Comparison of ENCODE assay signal across 8 mouse cellular contexts in genomic region chr1:170866992-170867690, GRCm38 (mm10). TPM values are rescaled to one million over a fixed set of nuclear protein-coding genes. Genes with fewer than 3 reads are reported as not detected.
DNase-seq lines count a peak whose midpoint lies in the region; ATAC-seq and TF ChIP-seq lines count a peak whose summit lies in the region.

No protein-coding gene starts in this region.

- H3K9me3 ChIP-seq in intestine, embryonic 14.5 days (ENCODE audit: control insufficient read depth, low read length) = no peaks in the 10 kb centered on the region
- H3K9me3 ChIP-seq in stomach, postnatal 0 days (ENCODE audit: control insufficient read depth, low read length) = no peaks in the 10 kb centered on the region

- peak overlapping the region; percentile 82 for H3K9ac ChIP-seq in intestine, embryonic 14.5 days (ENCODE audit: low read length)
- H3K9ac ChIP-seq in stomach, postnatal 0 days (ENCODE audit: low read length) = peak overlapping the region; percentile 83

- peak overlapping the region; percentile 54; the same call in 1 of the 2 replicates for H3K27ac ChIP-seq in intestine, embryonic 14.5 days (ENCODE audit: low read depth)
- H3K27ac ChIP-seq in stomach, postnatal 0 days (replicated peaks) = peak overlapping the region; percentile 82

- H3K4me1 ChIP-seq in intestine, embryonic 14.5 days (replicated peaks; ENCODE audit: control insufficient read depth, insufficient read depth, low read length) = peaks cover 16% of the 10 kb centered on the region
- 0 out of 2 replicates have a peak, but pooled peaks cover 3% of the 10 kb centered on the region for H3K4me1 ChIP-seq in stomach, postnatal 0 days (replicated peaks; ENCODE audit: control insufficient read depth, insufficient read depth)

- no peak for TF ChIP-seq CTCF in stomach, postnatal 0 days (IDR thresholded peaks at IDR 0.05; ENCODE audit: low read depth)

- WGBS in intestine, embryonic 14.5 days = 2% methylated on average over 30 of the region's 30 CpGs
- 2% methylated on average over 30 of the region's 30 CpGs for WGBS in stomach, postnatal 0 days

- peak overlapping the region; percentile 96 for H3K4me3 ChIP-seq in intestine, embryonic 14.5 days (ENCODE audit: low read depth, low read length)
- peak overlapping the region; percentile 87 for H3K4me3 ChIP-seq in stomach, postnatal 0 days (ENCODE audit: low read depth, low read length)

- ATAC-seq in intestine, embryonic 14.5 days (replicated peaks; ENCODE audit: low FRiP score, low TSS enrichment, low read depth) = peak; percentile 51
- ATAC-seq in stomach, postnatal 0 days (ENCODE audit: low FRiP score, low TSS enrichment) = peak; percentile 47

- no peaks in the 10 kb centered on the region for H3K27me3 ChIP-seq in intestine, embryonic 14.5 days (replicated peaks; ENCODE audit: control insufficient read depth, insufficient read depth, low read length)
- H3K27me3 ChIP-seq in stomach, postnatal 0 days (ENCODE audit: control insufficient read depth, insufficient read depth, low read length) = no peaks in the 10 kb centered on the region

- TF ChIP-seq EP300 in stomach, postnatal 0 days (optimal IDR thresholded peaks at IDR 0.05) = no peak

- DNase-seq in retina, embryonic 14.5 days (ENCODE audit: low spot score) = peak; percentile 6
- no peak for DNase-seq in retina, postnatal 1 day
- DNase-seq in adipocyte (ENCODE audit: low spot score) = peak; percentile 76
- DNase-seq in fat pad, adult 2 months (ENCODE audit: extremely low read depth, low read depth, low spot score) = peak; percentile 58
- no peak for DNase-seq in intestine, embryonic 14.5 days (ENCODE audit: low spot score)
- DNase-seq in lung, postnatal 36 days = peak; percentile 58
- peak; percentile 40 for DNase-seq in stomach, postnatal 0 days (ENCODE audit: low spot score)
- DNase-seq in urinary bladder, postnatal 36 days (ENCODE audit: low spot score in 2 of 2) = no peak

- peaks cover 5% of the 10 kb centered on the region; the same call in 1 of the 2 replicates for H3K36me3 ChIP-seq in intestine, embryonic 14.5 days (ENCODE audit: control insufficient read depth, insufficient read depth, low read length)
- H3K36me3 ChIP-seq in stomach, postnatal 0 days (ENCODE audit: control insufficient read depth, insufficient read depth, low read length) = no peaks in the 10 kb centered on the region

- peak overlapping the region; percentile 64 for H3K4me2 ChIP-seq in intestine, embryonic 14.5 days (ENCODE audit: low read length)
- H3K4me2 ChIP-seq in stomach, postnatal 0 days (replicated peaks; ENCODE audit: low read depth) = peak overlapping the region; percentile 77

RNA-seq across cellular contexts. Expression of gene Atf6, which starts 0.4 kb away (rescaled TPM):
- 9.7 and 11.3 TPM in 2 replicates for polyA plus RNA-seq in intestine, embryonic 14.5 days (2014; fragmentation: Nextera tagmentation; extraction: Ambion mirVana)
- 5.6 and 6.2 TPM in 2 replicates for polyA plus RNA-seq in stomach, postnatal 0 days (2015; fragmentation: Nextera tagmentation; extraction: Ambion mirVana)

RNA-seq across cellular contexts. Expression of gene Gm26620, which starts 17.7 kb away (rescaled TPM):
- polyA plus RNA-seq in intestine, embryonic 14.5 days (2014; fragmentation: Nextera tagmentation; extraction: Ambion mirVana) = 1.1 and 1.8 TPM in 2 replicates
- 0.67 and 1.4 TPM in 2 replicates for polyA plus RNA-seq in stomach, postnatal 0 days (2015; fragmentation: Nextera tagmentation; extraction: Ambion mirVana)

RNA-seq across cellular contexts. Expression of gene Dusp12, which starts 18.2 kb away (rescaled TPM):
- polyA plus RNA-seq in intestine, embryonic 14.5 days (2014; fragmentation: Nextera tagmentation; extraction: Ambion mirVana) = 52.7 and 53.5 TPM in 2 replicates
- polyA plus RNA-seq in stomach, postnatal 0 days (2015; fragmentation: Nextera tagmentation; extraction: Ambion mirVana) = 23.8 and 23.9 TPM in 2 replicates

RNA-seq across cellular contexts. Expression of gene Fcrlb, which starts 45.6 kb away (rescaled TPM):
- polyA plus RNA-seq in intestine, embryonic 14.5 days (2014; fragmentation: Nextera tagmentation; extraction: Ambion mirVana) = not detected in 2 replicates
- 0.10 and 0.12 TPM in 2 replicates for polyA plus RNA-seq in stomach, postnatal 0 days (2015; fragmentation: Nextera tagmentation; extraction: Ambion mirVana)

Comparison
In these comparisons a context has a peak if more than half of its experiments do, and no peak if none do; other contexts are left out.
1. DNase-seq: peak in retina, embryonic 14.5 days (single experiment), adipocyte (single experiment), fat pad, adult 2 months (single experiment), lung, postnatal 36 days (single experiment) and stomach, postnatal 0 days (single experiment); none in retina, postnatal 1 day (single experiment), intestine, embryonic 14.5 days (single experiment) and urinary bladder, postnatal 36 days (0 of 2).